Mouse (Mus musculus) monocyte, adult 5-6 weeks (primary cell): ENCODE results near the gene Cdkl1. TPM values are rescaled to one million over a fixed set of nuclear protein-coding genes. Genes with fewer than 3 reads are reported as not detected.

Experiments
- ATAC-seq: fragments of 153-309, 156-312 bp; replicated peaks from 2 replicates; pipeline ENCODE4 v1.8.0; 2017; ENCODE audit warnings: mild to moderate bottlenecking; ENCODE audit not compliant: low TSS enrichment, insufficient number of reproducible peaks, severe bottlenecking, poor library complexity, low FRiP score
- total RNA-seq: library from RNA; stranded (forward); fragments of 200-1000, 200-491, 200-594 nt; gene quantifications from 3 replicates; pipeline ENCODE4 v1.2.3, GENCODE M21; 2017

The Cdkl1 gene
- total RNA-seq, 1 experiment from 2014 or later: 1.2 TPM

- no peak for ATAC-seq
These were observed 1.1 kb downstream of the Cdkl1 start for GRCm38 (mm10) chr12:69789766-69790529.

- ATAC-seq: no peak
These were observed 2.7 kb downstream of the Cdkl1 start for GRCm38 (mm10) chr12:69788380-69788779.

DNA sequence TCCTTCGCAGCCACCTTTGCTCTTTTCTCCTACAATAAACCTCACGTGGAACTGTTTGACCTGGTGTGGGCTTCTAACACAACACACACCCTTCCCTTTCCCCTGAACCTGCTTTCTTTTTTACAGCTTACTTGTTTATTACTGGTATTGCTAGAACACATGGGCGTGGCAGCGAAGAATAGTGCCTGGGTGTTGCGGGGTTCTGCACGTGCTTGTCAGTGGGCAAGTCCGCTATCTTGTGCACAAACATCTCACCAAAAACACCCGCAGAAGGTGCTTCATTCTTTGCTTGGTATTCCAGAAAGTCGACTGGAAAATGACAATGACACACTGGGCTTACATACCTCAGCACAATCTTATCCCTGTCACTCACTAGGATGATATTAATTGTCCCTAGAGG lies 5.6 kb downstream of the Cdkl1 start:
- ATAC-seq: no peak

DNA sequence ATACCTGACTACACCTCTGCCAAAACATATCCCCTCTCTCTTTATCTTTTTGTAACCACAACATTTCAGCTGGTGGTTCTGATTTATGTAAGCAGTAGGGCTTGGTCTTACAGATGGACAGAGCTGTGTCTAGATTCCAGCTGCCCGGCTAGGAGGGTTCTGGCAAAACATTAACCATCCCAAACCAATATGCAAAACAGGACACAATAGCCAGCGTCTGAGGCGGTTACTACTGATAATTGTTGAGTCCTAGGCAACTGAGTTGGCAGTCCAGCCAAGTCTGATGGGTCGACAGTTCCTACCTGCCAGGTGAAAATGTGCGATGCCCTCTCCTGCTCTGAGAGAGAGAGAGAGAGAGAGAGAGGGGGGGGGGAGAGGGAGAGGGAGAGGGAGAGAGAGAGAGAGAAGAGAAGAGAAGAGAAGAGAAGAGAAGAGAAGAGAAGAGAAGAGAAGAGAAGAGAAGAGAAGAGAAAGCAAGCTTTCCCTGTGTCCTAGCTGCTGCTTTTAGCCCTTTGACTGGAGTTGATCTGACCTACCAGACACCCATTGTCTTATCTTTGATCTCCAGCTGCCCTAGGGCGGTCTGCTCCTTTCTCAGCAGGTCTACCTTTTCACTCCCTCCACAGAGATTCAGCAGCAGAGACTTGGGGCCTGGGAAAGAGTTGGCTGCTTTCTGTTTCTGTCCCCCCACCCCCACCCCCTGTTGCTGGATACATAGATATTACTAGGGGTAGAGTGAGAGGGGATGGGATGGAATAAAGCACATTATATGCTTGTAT lies 7.6 kb downstream of the Cdkl1 start:
- ATAC-seq: no peak

DNA sequence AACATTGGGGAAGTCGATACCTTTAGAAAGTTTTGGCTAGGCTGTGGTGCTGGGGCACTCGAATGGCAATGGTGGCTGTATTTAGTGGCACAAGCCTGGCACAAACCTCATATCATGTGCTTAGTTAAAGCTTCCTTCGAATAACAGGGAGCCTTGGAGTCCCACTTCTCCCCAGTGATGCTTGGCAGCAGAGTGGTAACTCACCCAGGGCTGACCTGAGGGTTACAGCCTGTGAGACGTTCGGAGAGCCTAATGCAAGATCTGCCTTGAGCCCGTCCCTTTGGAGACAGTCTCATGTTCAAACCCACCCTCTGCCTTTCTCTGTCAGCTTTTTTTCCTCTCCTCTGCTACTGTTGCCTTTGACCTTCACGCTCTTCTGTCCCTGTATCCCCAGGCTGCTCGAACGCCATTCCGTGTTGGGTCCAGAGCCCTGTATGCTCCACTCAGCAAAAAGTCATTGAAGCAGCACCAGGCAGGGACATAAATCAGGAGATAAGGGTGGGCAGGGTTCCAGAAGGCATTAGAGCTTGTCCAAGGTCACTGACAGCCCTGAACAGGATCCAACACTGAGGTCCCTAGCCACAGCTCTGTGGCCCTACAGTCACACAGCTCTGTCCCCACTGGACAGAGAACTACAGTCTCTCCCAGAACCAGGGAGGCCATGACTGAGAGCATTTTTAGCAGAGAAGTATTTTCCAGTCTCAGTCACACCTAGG lies 9.0 kb downstream of the Cdkl1 start:
- no peak for ATAC-seq

GRCm38 (mm10) chr12:69781480-69781879 lies 9.6 kb downstream of the Cdkl1 start:
- no peak for ATAC-seq

DNA sequence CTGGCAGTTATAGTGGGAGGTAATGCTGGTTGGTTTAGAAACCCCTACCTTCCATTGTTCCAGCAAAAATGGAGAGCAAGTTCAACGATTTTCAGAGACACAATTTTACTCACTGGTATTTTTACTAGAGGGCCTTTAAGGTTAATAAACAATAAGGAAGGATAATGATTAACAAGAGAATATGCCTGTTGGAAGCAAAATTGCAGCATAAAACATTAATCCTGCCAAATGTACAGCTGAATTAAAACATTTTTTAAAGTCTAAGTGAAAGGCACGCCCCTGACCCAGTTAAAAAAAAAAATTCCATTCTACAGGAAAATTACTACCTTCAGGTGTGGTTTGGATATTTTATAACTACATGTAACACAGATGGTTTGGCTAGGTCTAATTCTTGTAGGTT lies 13.1 kb downstream of the Cdkl1 start:
- no peak for ATAC-seq

GRCm38 (mm10) chr12:69777341-69777730 lies 13.7 kb downstream of the Cdkl1 start:
- ATAC-seq: no peak

DNA sequence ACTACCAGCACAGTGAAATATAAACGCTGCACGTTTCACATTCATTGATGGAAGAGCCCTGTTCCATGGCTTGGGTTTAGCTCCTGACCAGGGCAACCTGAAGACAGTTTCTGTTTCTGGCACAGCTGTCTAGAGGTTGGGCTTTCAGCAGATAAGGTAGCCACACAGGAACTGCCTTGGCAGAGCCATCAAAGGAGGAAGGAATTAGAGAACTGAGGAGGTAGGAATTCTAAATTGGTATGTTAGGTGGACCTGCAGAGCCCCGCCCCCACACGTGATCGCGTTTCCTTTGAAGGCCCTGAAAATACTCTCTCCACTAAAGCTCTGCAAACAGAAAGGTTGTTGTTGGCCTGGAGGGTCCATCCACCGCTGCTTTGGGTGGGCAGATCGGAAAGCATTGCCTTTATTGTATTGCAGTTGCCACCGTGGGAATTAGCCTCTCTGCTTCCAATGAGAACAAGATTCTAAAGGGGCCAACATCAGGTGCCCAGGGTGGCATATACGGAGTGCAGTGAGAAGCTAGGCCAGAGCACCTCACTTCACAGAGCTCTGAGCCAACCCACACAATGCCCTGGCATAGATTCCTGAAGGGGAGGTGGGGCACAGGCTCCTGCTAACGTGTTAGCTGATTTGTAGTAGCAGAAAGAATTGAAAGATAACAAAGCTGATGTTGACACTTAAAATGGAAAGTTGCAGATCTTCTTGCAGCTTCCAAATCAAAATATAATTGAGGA lies 14.3 kb downstream of the Cdkl1 start:
- ATAC-seq: no peak

DNA sequence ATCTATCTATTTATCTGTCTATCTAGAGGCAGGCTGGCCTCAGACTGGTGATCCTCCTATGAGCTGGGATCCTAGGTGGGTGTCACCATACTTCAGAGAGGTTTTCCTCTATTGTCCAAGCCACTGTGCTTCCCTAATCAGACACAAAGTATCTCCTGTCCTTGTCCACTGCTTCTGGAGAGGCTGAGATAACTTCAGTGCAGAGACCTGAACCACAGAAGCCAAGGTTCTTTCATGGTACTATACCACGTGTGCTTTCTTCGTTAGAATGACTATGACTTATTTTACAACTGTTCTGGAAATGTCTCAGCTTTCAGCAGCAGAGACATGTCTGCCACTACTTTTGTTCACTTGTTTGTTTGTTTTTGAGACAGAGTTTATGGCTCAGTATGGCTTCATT lies 22.2 kb downstream of the Cdkl1 start:
- no peak for ATAC-seq

GRCm38 (mm10) chr12:69767476-69768258 lies 23.4 kb downstream of the Cdkl1 start:
- no peak for ATAC-seq

GRCm38 (mm10) chr12:69766185-69766904 lies 24.7 kb downstream of the Cdkl1 start:
- no peak for ATAC-seq

DNA sequence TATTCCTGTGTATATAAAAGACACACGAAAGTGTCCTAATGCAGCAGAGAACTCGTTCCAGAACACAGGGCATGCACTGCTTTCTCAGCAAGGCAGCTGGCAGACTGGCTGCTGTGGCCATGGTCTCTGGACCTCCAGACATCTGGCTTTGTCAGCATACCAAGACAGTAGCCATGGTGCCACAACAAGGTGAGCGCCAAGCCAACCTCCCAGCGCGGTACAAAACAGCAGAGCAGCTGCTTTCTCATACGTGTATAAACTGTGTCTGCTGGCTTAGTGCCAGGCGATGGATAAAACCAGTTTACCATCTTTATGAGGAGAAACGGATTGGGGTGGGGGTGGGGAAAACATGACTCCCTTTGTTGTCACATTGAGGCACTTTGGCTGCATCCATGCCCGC lies 25.5 kb downstream of the Cdkl1 start:
- ATAC-seq: no peak

- no peak for ATAC-seq
These were observed 29.5 kb downstream of the Cdkl1 start for GRCm38 (mm10) chr12:69761603-69762002.

DNA sequence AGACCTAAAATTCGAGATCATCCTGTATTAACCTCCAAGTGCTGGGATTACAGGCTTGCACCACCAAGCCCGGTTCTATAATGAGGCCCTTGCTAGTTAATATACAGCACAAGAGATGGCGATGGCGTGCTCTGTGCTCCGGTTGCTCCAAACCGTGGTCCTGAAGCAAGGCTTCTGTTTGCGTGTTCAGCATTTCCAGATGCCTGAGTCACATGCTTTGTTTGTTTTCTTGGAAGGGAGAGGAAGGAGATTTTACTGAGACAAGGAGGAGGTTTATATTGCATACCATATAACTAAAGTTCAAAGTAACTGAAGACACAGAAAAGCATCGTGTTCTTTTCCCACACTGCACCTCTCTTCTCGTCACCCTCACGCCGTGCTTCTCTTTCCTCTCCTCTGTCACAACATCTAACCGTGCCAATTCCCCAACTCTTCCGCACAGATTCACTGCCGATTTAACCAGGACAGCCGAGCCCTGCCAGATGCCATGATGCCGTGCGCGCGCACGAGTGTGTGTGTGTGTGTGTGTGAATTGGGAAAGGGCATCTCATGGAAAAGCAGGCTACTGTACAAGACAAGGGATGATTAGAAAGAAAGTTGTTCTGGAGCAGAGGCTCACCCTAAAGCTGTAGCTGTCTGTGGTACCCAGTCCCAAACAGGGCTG lies 30.2 kb downstream of the Cdkl1 start:
- ATAC-seq: no peak

GRCm38 (mm10) chr12:69760014-69760413 lies 31.1 kb downstream of the Cdkl1 start:
- no peak for ATAC-seq

DNA sequence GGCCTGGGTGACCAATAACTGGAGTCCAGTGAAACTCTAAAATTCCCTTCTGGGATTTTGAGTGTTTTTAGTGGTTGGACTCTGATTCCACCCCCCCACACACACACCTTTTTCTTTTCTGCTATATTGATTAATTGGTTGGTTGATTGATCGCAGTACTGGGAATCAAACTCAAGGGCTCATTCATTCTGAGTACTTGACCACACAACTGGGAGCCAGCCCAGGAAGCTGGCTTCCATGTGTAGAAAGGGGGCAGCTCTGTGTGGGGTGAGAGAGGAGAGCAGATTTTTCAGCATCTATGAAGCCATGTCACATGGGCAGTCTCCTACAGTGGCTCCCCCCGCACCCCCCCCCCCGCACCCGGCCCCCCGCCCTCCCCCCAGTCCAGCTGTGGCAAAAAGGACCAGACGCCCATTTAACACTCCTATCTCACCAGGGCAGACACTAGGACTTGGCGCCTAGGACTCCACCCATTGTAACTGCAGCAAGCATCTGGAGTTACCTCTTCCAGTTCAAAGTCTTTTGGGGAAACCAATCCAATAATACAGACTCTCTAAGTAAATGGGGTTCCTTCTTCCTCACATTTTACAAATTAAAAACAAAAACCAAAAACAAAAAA lies 31.7 kb downstream of the Cdkl1 start:
- no peak for ATAC-seq
